Mouse (Mus musculus): ENCODE data around the gene Csnk1g1.

Csnk1g1 gene

GRCm38 (mm10) chr9:65908394-65909300, at the start of gene Csnk1g1, which contains the start of gene Trip4:
Gene Csnk1g1, plus strand, starts transcription at chr9:65908924.
Gene Trip4, minus strand, starts transcription at chr9:65908794.
- DNase-seq (ENCODE audit: low read depth, low spot score), result peak; percentile 89

GRCm38 (mm10) chr9:65859656-65860055, 49.1 kb upstream of the Csnk1g1 start:
- no peak for DNase-seq (ENCODE audit: low read depth, low spot score)

DNA sequence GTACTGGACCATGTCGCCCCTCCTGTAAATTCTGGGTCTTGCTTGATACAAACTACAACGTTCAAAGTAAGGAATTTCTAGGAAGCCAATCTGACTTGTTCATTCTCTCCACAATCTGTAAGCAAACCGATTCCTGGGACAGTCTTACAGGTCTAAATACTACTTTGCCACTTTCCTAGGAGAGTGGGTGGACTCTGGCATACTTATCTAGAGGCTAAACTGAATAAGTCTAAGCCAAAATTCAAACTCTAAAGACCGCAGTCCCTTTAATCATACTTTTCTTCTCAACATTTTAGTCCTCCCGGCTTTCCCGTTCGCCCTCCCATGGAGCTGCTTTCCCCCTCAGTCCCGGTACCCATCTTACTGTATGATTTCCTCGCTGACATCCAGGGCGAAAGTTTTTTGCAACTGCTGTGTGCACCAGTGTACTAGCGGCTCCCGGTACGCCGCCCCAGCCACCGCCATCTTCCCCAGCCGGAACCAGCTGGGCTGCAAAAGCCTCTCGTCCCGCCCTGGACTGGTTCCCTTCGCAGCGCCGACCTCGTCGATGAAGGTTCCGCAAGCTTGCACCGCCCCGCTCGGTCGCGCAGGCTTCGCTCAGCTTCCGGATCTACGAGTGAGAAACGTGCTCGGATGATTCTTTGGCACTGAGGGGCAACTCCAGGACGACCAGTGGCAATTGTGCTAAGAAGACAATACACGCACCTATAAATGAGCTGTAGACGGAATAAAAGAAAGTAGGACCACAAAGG, 24.0 kb upstream of the Csnk1g1 start:
- DNase-seq (ENCODE audit: low read depth, low spot score), result peak; percentile 77

- peak; percentile 84 for DNase-seq (ENCODE audit: low read depth, low spot score)
Measured at GRCm38 (mm10) chr9:65890143-65890628, 18.5 kb upstream of the Csnk1g1 start, which contains the start of gene Pclaf. Gene Pclaf, plus strand, starts transcription at chr9:65890237.

GRCm38 (mm10) chr9:65891126-65891525, 17.6 kb upstream of the Csnk1g1 start:
- no peak for DNase-seq (ENCODE audit: low read depth, low spot score)

GRCm38 (mm10) chr9:65896977-65897376, 11.7 kb upstream of the Csnk1g1 start:
- no peak for DNase-seq (ENCODE audit: low read depth, low spot score)

GRCm38 (mm10) chr9:65902879-65903278, 5.8 kb upstream of the Csnk1g1 start:
- DNase-seq (ENCODE audit: low read depth, low spot score), result no peak

DNA sequence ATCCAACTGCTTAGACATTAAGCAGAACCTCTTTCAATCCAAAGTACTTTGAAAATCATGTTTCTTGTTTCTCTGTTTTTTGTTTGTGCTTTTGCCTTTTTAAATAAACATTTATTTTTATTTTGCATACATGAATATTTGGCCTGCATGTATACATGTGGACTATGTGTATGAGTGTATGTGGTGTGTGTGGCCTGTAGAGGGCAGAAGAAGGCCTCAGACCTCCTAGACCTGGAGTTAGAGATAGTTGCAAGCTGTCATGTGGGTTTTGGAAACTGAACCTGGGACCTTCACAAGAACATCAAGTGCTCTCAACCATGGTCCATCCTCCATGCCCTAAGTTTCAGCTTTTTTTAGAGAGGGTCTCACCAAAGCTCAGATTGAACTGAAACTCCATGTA, 5.3 kb upstream of the Csnk1g1 start:
- no peak for DNase-seq (ENCODE audit: low read depth, low spot score)

- DNase-seq (ENCODE audit: low read depth, low spot score), result peak; percentile 17
Measured at GRCm38 (mm10) chr9:65909301-65909801, 627 bp downstream of the Csnk1g1 start.

DNA sequence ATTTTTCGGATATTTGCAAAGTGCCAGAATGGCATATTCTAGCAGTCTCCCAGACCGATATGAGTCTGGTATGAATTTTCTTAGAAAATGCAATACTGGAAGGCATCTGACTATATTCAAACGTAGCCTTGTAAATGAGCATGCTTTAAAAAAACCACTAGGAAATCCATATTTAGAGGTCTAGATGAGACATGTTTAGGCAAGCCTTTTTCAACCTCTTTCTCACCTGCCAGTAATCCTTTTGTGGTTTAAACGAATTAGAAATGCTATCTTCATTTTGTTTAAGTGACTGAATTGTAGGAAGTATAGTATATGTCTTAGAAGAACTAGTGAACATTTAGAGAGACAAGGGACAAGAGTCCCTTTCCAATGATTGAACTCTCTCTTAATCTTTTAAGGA, 1.1 kb downstream of the Csnk1g1 start:
- DNase-seq (ENCODE audit: low read depth, low spot score), result no peak

GRCm38 (mm10) chr9:65913976-65914375, 5.3 kb downstream of the Csnk1g1 start:
- no peak for DNase-seq (ENCODE audit: low read depth, low spot score)

GRCm38 (mm10) chr9:65917015-65917414, 8.3 kb downstream of the Csnk1g1 start:
- DNase-seq (ENCODE audit: low read depth, low spot score), result no peak

DNA sequence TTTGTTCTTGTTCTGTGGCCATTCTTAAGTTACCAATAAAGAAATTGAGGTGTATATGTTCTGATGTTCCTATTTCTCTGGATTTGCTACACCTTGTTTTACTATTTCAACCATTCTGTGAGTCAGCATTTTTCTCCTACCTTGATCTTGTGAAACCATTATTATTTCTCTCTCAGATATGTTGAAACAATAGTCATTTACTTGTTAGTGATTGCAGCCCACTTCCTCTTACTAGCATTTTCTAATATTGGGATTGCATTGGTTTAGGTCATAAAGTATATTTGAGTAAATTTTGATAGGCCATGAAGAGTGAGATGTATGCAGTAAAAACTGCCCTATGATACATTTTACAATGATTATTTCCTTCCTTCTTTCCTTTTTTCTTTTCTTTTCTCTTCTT, 19.7 kb downstream of the Csnk1g1 start:
- no peak for DNase-seq (ENCODE audit: low read depth, low spot score)

DNA sequence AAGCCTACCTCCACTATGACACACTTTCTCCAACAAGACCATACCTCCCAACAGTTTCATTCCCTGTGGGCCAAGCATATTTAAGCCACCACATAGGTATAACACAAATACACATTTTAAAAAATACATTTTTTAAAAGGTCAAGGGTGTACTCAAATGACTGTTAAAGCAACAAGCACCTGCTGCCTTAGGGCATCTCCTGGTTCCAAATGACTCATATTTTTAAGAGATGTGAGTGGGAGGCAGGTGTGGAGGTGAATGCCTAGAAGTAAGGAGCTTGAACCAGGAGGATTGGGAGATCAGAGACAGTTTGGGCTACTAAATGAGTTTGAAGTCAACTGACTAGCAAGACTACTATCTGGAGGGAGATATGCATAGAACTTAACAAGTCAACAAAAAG, 21.1 kb downstream of the Csnk1g1 start:
- no peak for DNase-seq (ENCODE audit: low read depth, low spot score)

DNA sequence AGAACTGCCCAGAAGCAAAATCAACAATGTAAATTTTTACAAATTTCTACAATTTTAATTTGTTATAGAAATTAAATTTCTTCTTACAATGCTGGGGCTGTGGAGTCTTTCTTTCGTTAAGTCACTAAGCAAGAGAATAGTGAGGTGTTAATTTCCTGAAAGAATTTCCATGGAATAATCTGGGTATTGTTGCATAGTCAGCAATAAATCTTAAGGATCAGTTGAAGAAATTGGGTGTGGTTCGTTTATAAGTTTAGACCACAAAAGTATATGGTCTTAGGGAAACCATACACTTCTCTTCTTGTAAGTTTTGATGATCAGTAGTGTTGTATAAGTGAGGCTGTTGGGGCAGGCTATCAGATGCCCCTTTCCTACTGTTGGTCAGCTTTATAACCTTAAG, 28.8 kb downstream of the Csnk1g1 start:
- no peak for DNase-seq (ENCODE audit: low read depth, low spot score)

DNA sequence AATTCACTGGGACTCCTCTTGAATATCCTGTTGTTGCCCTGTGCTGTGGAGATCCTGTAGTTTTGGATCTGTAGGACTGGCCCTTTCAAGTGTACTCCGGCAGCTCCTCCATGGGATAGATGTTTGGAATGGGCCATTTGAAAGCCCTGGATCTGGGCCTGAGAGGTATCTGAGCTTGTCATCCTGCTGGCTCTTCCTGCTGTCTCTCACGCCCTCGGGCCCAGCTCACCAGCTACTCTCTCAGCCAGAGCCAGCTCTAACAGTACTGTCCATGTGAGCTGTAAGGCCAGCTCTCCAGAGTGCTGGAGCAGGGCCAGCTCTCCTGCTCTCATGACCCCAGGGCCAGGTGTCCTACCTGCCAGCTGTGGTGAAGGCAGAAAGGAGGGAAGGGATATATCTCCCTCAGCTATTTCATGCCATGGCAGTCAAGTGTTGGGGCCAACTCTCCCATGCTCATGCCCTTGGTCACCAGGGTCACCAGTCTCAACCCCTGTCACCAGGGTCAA, 42.4 kb downstream of the Csnk1g1 start:
- no peak for DNase-seq (ENCODE audit: low read depth, low spot score)

GRCm38 (mm10) chr9:65970009-65970408, 61.3 kb downstream of the Csnk1g1 start:
- DNase-seq (ENCODE audit: low read depth, low spot score), result no peak

- no peak for DNase-seq (ENCODE audit: low read depth, low spot score)
Measured at GRCm38 (mm10) chr9:65973206-65973605, 64.5 kb downstream of the Csnk1g1 start.

DNA sequence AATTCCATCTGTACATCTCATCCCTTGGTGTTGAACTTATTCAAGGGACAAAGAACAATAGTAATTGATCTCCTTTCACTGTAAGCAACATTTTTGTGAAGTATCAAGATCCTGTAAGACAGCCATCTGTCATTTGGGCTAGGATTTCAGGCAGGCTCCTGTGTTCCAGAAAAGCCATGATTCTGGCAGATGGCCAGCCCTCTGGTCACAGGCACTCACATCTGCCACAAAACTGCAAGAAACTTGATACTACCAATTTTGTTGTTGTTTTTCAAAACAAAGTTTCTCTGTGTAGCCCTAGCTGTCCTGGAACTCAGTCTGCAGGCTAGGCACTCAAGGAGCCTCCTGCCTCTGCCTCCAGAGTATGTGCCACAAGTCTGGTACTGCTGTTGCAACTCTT, 67.2 kb downstream of the Csnk1g1 start:
- DNase-seq (ENCODE audit: low read depth, low spot score), result no peak

DNA sequence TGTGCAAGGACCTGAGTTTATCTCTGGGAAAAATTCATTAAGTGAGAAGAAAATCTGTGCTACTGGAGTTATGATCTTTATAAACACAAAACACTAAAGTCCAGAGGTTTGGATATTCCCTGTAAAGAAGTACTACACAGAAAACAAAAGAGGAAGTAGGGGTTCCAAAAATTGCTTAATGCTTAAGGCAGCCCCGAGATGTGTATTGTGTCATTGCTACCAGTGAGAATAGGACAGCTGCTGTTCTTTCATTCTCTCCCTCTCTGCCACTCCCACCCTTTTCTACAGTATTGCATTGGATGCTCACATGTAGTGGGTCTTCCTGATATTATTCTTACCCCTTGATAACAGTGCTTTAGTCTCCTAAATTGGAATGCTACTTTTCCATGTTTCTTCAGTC, 74.1 kb downstream of the Csnk1g1 start:
- no peak for DNase-seq (ENCODE audit: low read depth, low spot score)

DNA sequence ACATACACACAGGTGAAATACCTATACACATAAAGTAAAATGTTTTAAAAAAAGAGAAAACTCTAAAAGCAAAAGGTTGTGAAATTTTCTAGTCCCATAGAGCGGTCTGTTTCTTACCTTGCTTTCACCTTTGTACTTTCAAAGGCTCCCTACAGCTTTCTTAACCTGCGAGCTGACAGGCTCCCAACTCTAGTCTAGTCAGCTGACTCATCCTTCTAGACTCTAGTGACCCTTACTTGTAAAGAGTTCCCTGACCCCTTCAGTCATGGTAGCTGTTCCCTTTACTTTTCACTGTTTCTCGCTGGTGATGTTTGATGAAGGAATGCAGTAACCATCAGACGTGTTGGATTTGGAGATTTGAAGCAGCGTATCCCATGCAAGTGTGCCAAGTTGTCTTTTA, 78.3 kb downstream of the Csnk1g1 start:
- DNase-seq (ENCODE audit: low read depth, low spot score), result no peak

Measured in embryo, embryonic 11.5 days (tissue).